Mouse (Mus musculus) stomach, embryonic 15.5 days (tissue): ENCODE data around the gene Clstn1. TPM values are rescaled to one million over a fixed set of nuclear protein-coding genes. Genes with fewer than 3 reads are reported as not detected.
A peak's percentile ranks its signal among the peaks of the same experiment; 100 is the strongest.

Source experiments
- ATAC-seq: fragments of 200-750 bp; cut with Nextera tagmentation; 2 replicates; pipeline ENCODE4 v1.8.0; 2017; ENCODE audit warnings: low read depth, moderate number of reproducible peaks, moderate TSS enrichment; ENCODE audit not compliant: insufficient read depth, low FRiP score
- H3K27ac ChIP-seq: fragments of 300-500 bp; sonication (generic); 2 replicates; pipeline ENCODE4 v1.5.1; 2015; ENCODE audit warnings: mild to moderate bottlenecking, inconsistent platforms
- H3K27me3 ChIP-seq: fragments of 300-500 bp; sonication (generic); replicated peaks from 2 replicates; pipeline ENCODE4 v1.6.1; 2015; ENCODE audit warnings: inconsistent platforms
- H3K36me3 ChIP-seq: fragments of 300-500 bp; sonication (generic); 2 replicates; pipeline ENCODE4 v1.6.1; 2015; ENCODE audit warnings: inconsistent platforms
- H3K4me1 ChIP-seq: fragments of 300-500 bp; sonication (generic); 2 replicates; pipeline ENCODE4 v1.6.1; 2015; ENCODE audit warnings: inconsistent platforms
- H3K4me2 ChIP-seq: fragments of 300-500 bp; sonication (generic); 2 replicates; pipeline ENCODE4 v1.6.1; 2015; ENCODE audit warnings: mild to moderate bottlenecking, inconsistent platforms
- H3K4me3 ChIP-seq: fragments of 300-500 bp; sonication (generic); replicated peaks from 2 replicates; pipeline ENCODE4 v1.5.1; 2015; ENCODE audit warnings: inconsistent platforms
- H3K9ac ChIP-seq: fragments of 300-500 bp; sonication (generic); 2 replicates; pipeline ENCODE4 v1.6.1; 2015; ENCODE audit warnings: inconsistent platforms
- H3K9me3 ChIP-seq: fragments of 300-500 bp; sonication (generic); 2 replicates; pipeline ENCODE4 v1.6.1; 2016; ENCODE audit warnings: inconsistent platforms
- WGBS: fragments of 180-500 bp; shearing (Covaris S2); methylation state at CpG from one replicate; pipeline ENCODE4 v1.1.7; 2015; 5-methylcytosine and 5-hydroxymethylcytosine counted together
- microRNA-seq: library from miRNA; unstranded; fragments of <30 nt; microRNA quantifications from one replicate; pipeline ENCODE4, GENCODE M21; 2016
- polyA plus RNA-seq: library from polyadenylated mRNA; unstranded; fragments of >200 nt; fragmentation: Nextera tagmentation; extraction: Ambion mirVana; gene quantifications from 2 replicates; pipeline ENCODE4 v1.2.1, GENCODE M21; 2015

Clstn1 gene
- polyA plus RNA-seq, 1 experiment from 2014 or later = 47.0 TPM

GRCm38 (mm10) chr4:149689822-149690700 lies 103.8 kb downstream of the Clstn1 start:
- WGBS = 73% methylated on average over 12 of the region's 12 CpGs
- Histone ChIP-seq H3K27ac (no peak overlapping the region), H3K9me3 (no peaks in the 10 kb centered on the region), H3K9ac (no peak overlapping the region), H3K36me3 (no peaks in the 10 kb centered on the region), H3K27me3 (no peaks in the 10 kb centered on the region), H3K4me2 (no peak overlapping the region), H3K4me1 (no peaks in the 10 kb centered on the region), H3K4me3 (no peak overlapping the region)
- ATAC-seq = no peak

- H3K36me3 ChIP-seq = no peaks in the 10 kb centered on the region
- H3K9ac ChIP-seq = no peak overlapping the region
- ATAC-seq = no peak
- H3K9me3 ChIP-seq = no peaks in the 10 kb centered on the region
- H3K27me3 ChIP-seq = no peaks in the 10 kb centered on the region
- WGBS = 80% methylated on average over 8 of the region's 8 CpGs
- H3K4me3 ChIP-seq = no peak overlapping the region
- H3K4me2 ChIP-seq = no peak overlapping the region
- H3K4me1 ChIP-seq = no peaks in the 10 kb centered on the region
- H3K27ac ChIP-seq = no peak overlapping the region
Measured at GRCm38 (mm10) chr4:149690828-149691280, 104.6 kb downstream of the Clstn1 start.

- H3K4me1 ChIP-seq = no peaks in the 10 kb centered on the region; the same call in 1 of the 2 replicates
- H3K27me3 ChIP-seq = no peaks in the 10 kb centered on the region
- no peak for ATAC-seq
- no peaks in the 10 kb centered on the region for H3K9me3 ChIP-seq
- H3K4me2 ChIP-seq = no peak overlapping the region
- no peak overlapping the region for H3K4me3 ChIP-seq
- H3K9ac ChIP-seq = no peak overlapping the region
- no peak overlapping the region for H3K27ac ChIP-seq
- 73% methylated on average over 8 of the region's 8 CpGs for WGBS
- H3K36me3 ChIP-seq = no peaks in the 10 kb centered on the region
Measured at GRCm38 (mm10) chr4:149691368-149691767, 105.1 kb downstream of the Clstn1 start.

- H3K9me3 ChIP-seq = no peaks in the 10 kb centered on the region
- no peak overlapping the region for H3K4me3 ChIP-seq
- no peaks in the 10 kb centered on the region for H3K36me3 ChIP-seq
- WGBS = 29% methylated on average over 16 of the region's 16 CpGs
- H3K27me3 ChIP-seq = 0 out of 2 replicates have a peak, but pooled peaks cover 5% of the 10 kb centered on the region
- no peak overlapping the region for H3K27ac ChIP-seq
- peaks cover 5% of the 10 kb centered on the region for H3K4me1 ChIP-seq
- no peak overlapping the region for H3K9ac ChIP-seq
- peak overlapping the region; percentile 8; the same call in 1 of the 2 replicates for H3K4me2 ChIP-seq
- ATAC-seq = no peak; the same call in 1 of the 2 replicates
Measured at GRCm38 (mm10) chr4:149696189-149696971, 110.1 kb downstream of the Clstn1 start.

- Histone ChIP-seq H3K27ac (peak overlapping the region; percentile 40; the same call in 1 of the 2 replicates), H3K4me3 (peak overlapping the region; percentile 54), H3K9ac (0 out of 2 replicates have a peak overlapping the region, but pooled peaks have one; percentile 34), H3K9me3 (no peaks in the 10 kb centered on the region), H3K4me2 (peak overlapping the region; percentile 91), H3K27me3 (0 out of 2 replicates have a peak, but pooled peaks cover 5% of the 10 kb centered on the region), H3K36me3 (no peaks in the 10 kb centered on the region), H3K4me1 (peaks cover 5% of the 10 kb centered on the region)
- WGBS = 29% methylated on average over 15 of the region's 15 CpGs
- 0 out of 2 replicates have a peak, but pooled peaks have one; percentile 8 for ATAC-seq
Measured at GRCm38 (mm10) chr4:149697506-149698196, 111.4 kb downstream of the Clstn1 start.

GRCm38 (mm10) chr4:149698197-149698821 lies 112.0 kb downstream of the Clstn1 start:
- 2% methylated on average over 35 of the region's 35 CpGs for WGBS
- H3K27me3 ChIP-seq = 0 out of 2 replicates have a peak, but pooled peaks cover 5% of the 10 kb centered on the region
- no peaks in the 10 kb centered on the region for H3K9me3 ChIP-seq
- peak overlapping the region; percentile 91 for H3K4me2 ChIP-seq
- H3K4me1 ChIP-seq = peaks cover 5% of the 10 kb centered on the region
- peak overlapping the region; percentile 40; the same call in 1 of the 2 replicates for H3K27ac ChIP-seq
- H3K9ac ChIP-seq = peak overlapping the region; percentile 34; the same call in 1 of the 2 replicates
- peak; percentile 67; the same call in 1 of the 2 replicates for ATAC-seq
- peak overlapping the region; percentile 54 for H3K4me3 ChIP-seq
- H3K36me3 ChIP-seq = no peaks in the 10 kb centered on the region

Small RNA genes within 50 kb of the gene (microRNA-seq; reads per million reads assigned to microRNA genes)
- gene Mir5616 = 1.2 reads per million
- not detected for gene Mir7023

Other genes starting within 250 kb of the Clstn1 start
- 35.5 and 41.4 TPM in 2 replicates for gene Ube4b, start 159.7 kb upstream of the Clstn1 start, polyA plus RNA-seq
- gene Rbp7, start 131.5 kb upstream of the Clstn1 start, polyA plus RNA-seq = 1.8 and 3.0 TPM in 2 replicates
- gene Tmem274, start 109.1 kb upstream of the Clstn1 start, polyA plus RNA-seq = 0.23 and 0.45 TPM in 2 replicates
- gene Nmnat1, start 101.3 kb upstream of the Clstn1 start, polyA plus RNA-seq = 9.4 and 10.4 TPM in 2 replicates
- 35.5 and 39.8 TPM in 2 replicates for gene Lzic, start 101.2 kb upstream of the Clstn1 start, polyA plus RNA-seq
- 47.5 and 47.9 TPM in 2 replicates for gene Ctnnbip1, start 68.2 kb upstream of the Clstn1 start, polyA plus RNA-seq
- 5.0 and 5.1 TPM in 2 replicates for gene Pik3cd, start 116.1 kb downstream of the Clstn1 start, polyA plus RNA-seq
- 24.0 and 26.8 TPM in 2 replicates for gene Tmem201, start 151.6 kb downstream of the Clstn1 start, polyA plus RNA-seq
- 10.4 and 10.6 TPM in 2 replicates for gene Slc25a33, start 187.8 kb downstream of the Clstn1 start, polyA plus RNA-seq